Mouse (Mus musculus) adrenal gland, postnatal 14 days (tissue): ENCODE measurements around the gene Gm44596. TPM values are rescaled to one million over a fixed set of nuclear protein-coding genes. Genes with fewer than 3 reads are reported as not detected.
A peak's percentile ranks its signal among the peaks of the same experiment; 100 is the strongest.

Experiments
- DNase-seq: peaks from one replicate; pipeline ENCODE4 v3.0.0; 2021; ENCODE audit warnings: mixed read lengths
- long read RNA-seq, 2 experiments: library from polyadenylated mRNA; stranded (forward); transcript quantifications; one replicate each; pipeline ENCODE4 v2.0.0; 2021
- total RNA-seq: library from RNA; stranded (reverse); gene quantifications from 2 replicates; pipeline ENCODE4 v1.2.3, GENCODE M21; 2021

Gene Gm44596
- total RNA-seq, result not detected in 2 replicates
- long read RNA-seq, experiment 1, partial matches to known transcripts, result 0 of 3 reads
- long read RNA-seq, experiment 1, other reads (novel, unspliced or antisense), result 3 of 3 reads
- long read RNA-seq, experiment 2, result 0 reads

DNA sequence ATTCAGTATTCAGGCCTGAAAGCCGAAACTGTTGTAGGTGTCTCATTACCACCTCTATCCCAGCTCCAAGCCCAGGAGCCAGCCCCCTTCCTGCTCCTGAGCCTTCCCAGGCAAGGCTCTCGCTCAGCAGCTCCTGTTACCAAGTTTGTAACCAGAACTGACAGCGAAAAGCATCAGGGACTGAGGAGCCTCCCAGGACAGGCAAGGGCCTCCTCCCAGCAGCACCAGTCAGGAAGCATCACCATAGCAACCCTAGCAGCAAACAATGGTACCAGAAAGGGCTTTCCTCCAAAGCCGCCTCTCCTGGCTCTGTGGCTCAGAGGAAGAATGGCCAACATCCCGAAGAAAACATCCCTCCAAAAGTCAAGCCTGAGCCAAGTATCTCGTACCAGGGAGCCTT lies at the start of gene Gm44596, which contains the start of gene Tex52:
Gene Gm44596 (plus strand): TSS at position 312 of the 400 bp plus-strand sequence.
Gene Tex52 (plus strand): TSS at position 265 of the 400 bp plus-strand sequence.
- no peak for DNase-seq

DNA sequence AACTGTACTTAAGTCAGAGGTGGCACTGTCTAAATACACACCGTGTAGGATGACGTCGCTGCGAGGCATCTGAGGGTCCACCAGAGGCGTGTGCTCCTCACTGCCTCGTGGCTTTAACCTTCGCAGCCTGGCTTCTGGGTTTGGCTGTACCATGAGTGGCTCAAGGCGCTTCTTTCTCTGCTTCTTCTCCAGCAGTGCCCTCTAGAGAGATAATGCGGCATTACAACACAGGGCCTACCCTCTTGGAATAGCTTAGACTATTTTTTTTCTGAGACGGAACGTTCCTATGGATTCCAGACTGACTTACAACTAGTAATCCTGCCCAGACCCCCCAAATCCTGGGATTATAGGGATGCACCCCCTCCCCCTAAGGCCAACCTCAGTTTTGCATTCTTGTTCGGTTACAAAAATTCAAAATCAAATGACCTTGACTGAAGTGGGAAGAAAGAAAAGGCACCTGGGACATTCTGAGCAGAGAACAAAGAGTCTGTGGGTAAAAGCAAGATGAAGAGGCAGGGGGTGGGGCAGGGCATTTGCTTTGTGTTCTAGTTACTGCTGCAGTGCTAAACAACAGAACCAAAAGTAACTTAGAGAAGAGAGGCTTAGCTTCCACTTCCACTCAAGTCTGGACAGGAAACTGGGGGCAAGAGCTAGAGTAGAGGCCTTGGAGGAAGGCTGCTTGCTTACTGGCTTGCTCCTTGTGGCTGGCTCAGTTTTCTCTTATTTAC lies 40.7 kb upstream of the Gm44596 start:
- DNase-seq, result peak; percentile 82

DNA sequence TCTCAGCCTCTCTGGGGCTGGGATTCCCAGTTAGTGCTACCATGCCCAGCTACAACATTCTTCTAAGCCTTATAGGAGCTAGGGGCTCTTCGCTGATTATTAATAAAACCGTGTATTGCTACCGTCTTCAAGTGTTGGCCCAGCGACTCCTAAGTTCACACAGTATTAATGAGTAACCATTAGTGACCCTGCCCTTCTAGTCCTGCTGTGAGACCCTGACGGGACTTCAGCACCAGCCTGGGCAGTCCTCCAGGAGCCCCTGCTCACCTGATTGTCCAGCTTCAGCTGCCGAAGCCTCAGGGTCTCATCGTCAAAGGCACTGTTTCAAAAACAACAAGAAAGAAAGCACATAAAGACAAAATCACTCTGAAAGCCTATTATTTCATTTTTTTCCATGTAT lies 37.8 kb upstream of the Gm44596 start:
- no peak for DNase-seq

DNA sequence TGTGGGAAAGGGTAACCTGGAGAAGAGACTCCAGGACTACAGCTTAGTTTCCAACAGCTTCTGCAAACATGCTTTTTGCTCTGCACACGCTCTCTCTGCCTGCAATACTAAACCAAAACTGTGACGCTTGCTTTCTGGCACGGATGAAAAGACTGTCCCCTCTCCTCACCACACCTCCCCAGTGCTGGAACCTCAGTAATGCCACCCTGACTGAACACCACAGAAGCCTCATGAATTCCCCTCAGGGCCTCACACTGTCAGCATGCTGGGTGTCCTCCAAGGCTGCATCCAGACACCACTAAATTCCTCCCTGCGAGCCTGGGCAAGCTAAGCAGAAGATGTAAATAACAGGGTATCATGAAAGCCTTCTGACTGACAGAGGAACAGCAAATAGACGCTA lies 36.4 kb upstream of the Gm44596 start:
- no peak for DNase-seq

DNA sequence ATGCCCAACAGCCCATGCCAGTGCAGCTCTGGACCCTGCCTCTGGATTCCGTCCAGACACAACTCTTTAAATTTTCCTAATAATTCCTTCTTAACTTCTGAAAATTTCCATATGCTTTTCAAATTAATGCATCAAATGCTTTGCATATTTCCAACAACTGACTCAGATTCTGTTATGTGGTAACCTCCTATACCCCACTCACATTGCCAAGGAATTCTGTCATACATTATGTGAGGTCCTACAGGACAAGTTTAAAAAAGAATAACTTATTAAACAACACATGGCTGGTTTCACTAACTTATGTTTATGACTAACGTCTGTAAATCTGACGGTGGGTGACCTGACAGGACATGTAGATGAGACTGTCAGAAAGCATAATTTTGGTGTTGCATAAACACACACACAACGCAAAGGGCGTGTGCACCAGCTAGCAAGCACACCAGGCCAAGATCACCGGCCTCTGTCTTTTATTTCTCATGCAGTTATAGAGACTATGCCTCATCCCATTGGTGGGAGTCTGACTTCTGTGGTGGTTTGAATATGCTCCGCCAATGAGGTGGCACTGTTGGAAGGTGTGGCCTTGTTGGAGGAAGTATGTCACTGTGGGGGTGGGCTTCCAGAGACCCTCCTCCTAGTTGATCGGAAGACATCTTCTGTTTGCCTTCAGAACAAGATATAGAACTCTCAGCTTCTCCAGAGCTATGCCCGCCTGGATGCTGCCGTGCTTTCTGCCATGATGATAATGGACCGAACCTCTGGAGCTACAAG lies 33.2 kb upstream of the Gm44596 start:
- DNase-seq, result no peak

DNA sequence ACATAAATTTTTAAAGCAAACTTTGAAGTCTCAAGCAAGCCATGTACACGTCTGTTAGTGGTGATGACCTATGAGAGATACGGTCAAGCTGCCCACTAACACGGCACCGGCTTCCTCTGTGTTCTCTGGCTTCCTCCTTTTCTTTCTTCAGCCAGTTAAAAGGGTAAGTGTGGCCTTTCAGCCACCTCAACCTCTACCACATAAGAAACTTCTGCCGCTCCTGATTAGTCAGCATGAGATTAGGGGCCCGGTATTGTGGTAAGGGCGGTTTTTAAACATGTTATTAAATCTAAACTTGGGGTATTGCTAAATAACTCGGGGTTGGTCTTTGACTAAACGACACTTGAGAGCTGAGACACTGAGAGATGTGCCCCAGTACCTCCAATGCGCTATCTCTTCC lies 29.7 kb upstream of the Gm44596 start:
- no peak for DNase-seq

DNA sequence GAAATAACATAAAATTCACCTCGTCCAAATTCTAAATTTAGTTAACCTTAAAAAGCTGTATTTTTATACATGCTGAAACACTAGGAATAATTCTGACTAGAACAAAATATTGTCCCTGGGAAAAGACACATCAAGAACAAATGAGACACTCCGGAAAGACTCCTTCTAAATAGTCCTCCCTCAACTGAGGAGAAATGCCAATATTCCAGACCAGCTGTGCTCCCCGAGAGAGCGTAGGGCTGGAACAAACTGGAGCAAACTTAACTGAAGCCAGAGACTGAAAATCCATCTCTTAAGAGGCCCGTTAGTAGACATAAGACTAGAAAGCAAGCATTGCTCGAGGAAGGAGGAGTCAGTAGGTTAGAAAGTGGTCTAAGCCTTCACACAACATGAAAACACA lies 28.5 kb upstream of the Gm44596 start:
- no peak for DNase-seq

DNA sequence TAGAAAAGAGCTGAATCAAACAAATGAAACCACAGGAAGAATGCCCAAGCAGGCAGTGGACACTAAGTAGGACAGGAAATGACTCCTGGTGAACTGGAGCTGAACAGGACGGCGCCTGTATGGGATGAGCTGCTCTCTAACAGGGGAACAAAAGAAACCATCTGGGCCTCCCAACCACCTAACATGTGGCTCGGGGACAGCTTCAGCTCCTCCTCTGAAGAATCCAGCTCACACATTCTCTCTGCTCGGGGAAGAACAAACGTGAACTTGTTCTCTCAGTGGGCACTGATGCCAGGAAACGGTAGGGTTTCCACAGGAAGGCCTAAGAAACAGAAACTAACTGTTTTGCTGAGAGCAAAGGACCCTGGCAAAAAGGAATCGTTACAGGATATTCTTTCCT lies 25.6 kb upstream of the Gm44596 start:
- DNase-seq, result no peak

DNA sequence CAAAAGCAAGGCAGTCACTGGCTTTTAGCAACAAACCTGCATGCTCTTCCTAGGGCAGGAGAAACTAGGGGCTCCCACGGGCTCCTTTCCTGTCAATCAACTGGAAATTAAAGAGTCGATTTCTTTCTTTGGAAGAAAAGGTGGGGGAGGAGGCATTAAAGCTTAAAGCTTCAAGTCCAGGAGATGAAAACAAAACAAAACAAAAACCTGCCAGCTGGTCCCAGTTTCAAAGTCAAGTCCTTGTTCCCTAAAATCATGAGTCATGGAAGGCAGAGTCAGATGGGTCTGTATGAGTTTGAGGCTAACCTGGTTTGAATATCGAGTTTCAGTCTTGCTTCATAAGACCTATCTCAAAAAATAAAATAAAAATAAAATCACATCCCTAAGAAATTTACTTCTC lies 21.2 kb upstream of the Gm44596 start:
- DNase-seq, result no peak

DNA sequence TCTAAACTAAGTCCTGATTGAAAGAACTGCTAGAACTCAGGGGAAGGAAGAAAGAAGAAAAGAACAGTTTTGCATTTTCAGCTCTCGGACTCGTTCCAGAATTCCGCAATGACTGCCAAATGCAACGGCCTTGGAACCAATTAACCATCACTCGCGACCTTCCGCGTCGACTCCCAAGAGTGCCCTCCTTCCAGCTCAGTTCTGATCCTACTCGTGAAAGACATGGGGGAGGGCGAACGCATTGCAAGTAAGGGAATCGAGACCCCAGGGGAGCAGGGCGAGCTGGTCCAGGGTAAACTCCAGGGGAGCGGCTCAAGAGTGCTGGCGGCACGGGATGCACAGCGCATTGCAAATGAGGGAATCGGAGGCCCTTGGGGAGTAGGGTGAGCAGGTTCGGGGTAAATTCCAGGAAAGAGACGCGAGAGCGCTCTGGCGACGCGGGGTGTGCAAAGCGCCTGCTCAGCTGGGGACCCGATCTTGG lies 20.1 kb upstream of the Gm44596 start:
- DNase-seq, result peak; percentile 79

DNA sequence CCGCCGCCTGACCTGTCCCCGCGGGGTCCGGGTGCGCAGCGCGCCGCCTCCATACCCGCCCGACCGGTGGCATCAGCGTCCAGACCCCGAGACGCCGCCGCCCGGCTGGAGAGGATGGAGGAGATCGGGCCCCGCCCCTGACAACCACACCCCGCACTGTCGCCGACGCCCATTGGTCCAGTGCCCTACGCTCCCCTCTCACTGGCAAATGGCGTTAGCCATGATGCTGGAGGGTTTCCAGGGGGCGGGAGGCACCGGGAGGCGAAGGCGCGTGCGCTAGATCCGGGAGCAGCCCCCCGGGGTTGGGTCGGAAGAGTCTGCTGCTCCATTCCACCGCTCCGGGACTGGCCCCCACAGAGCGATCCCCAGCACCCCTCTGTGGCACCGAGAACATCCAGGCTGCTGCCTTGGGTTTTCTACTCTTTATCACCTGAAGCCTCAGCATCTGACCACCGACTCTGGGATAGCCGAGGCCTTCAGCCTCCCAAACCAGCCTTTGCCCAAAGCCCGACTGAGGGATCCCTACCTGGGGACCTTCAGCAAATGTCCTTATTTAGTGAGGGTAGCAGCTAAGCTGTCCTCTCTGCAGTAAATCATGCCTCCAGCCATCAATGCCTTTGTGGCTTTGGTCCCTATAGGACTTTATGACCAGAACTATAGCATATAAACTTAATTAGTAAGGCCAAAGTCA lies 19.4 kb upstream of the Gm44596 start, which contains the start of gene Tulp3:
Gene Tulp3 (minus strand): TSS at position 126 of the 691 bp plus-strand sequence.
- peak; percentile 99 for DNase-seq

DNA sequence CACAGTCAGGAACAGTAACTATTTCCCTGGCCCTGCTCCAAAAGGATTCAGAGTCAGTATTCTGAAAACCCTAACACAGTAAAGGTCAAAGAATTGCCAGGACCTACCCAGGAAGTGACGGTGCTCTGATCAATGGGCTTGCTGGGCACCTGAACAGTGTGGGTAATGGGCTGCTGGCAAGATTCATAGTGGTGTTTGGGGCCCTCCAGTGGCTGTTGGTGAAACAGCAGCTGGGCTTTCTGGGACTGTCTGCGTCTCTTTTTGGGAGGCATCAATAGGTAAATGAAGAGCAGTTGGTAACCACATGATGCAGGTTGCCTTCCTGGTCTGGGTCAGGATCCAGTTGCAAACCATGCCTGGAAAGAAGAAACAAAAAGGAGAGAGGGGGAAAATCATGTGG lies 16.3 kb upstream of the Gm44596 start:
- DNase-seq, result peak; percentile 77

DNA sequence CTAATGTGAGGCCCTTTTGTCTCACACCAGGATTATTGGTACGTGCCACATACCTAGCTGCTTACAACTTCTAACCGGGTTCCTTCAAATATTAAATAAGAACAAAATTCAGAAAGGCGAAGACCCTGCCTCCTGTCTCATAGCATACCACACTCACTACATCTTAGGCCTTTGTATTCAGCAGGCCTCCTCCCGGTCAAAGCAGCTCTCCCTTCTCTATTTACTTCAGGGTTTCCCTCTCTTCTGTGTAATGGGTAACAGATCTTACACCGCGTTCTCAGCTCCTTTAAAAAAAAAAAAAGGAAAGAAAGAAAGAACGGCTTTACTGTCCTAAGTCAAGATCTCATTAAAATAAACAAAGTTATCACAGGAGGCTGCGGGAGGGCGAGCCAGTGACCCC lies 13.4 kb upstream of the Gm44596 start:
- no peak for DNase-seq

DNA sequence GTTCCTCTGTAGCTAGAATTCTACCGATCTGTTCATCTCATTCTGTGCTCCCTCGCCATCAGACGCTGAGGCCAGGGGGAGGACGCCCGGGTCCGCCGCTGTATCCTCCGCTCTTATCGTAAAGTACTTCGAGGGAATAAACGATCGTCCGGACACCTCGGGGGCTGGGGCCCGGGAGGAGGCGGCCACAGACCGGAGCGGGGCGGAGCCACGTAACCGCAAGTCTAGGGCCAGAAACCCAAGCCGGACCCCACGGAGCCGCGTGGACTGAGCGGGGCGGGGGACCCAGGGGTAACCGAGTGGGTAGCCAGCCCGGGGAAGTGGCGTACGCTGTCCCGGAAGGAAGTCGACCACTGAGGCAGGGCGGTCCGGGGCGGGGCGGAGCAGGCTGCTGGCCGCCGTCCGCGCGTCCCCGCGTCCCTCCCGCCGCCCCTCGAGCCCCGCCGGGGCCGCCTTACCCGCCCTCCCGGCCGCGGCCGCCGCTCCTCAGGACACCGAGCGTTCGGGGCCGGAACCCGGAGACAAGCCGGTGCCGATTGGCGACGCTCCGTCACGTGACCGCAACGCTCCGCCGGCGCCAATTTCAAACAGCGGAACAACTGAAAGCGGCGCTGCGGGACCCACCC lies 12.8 kb upstream of the Gm44596 start, which contains the start of the genes Rhno1 and Foxm1:
Gene Rhno1 (minus strand): TSS at position 531 of the 626 bp plus-strand sequence.
Gene Foxm1 (plus strand): TSS at position 587 of the 626 bp plus-strand sequence.
- DNase-seq, result peak; percentile 91

DNA sequence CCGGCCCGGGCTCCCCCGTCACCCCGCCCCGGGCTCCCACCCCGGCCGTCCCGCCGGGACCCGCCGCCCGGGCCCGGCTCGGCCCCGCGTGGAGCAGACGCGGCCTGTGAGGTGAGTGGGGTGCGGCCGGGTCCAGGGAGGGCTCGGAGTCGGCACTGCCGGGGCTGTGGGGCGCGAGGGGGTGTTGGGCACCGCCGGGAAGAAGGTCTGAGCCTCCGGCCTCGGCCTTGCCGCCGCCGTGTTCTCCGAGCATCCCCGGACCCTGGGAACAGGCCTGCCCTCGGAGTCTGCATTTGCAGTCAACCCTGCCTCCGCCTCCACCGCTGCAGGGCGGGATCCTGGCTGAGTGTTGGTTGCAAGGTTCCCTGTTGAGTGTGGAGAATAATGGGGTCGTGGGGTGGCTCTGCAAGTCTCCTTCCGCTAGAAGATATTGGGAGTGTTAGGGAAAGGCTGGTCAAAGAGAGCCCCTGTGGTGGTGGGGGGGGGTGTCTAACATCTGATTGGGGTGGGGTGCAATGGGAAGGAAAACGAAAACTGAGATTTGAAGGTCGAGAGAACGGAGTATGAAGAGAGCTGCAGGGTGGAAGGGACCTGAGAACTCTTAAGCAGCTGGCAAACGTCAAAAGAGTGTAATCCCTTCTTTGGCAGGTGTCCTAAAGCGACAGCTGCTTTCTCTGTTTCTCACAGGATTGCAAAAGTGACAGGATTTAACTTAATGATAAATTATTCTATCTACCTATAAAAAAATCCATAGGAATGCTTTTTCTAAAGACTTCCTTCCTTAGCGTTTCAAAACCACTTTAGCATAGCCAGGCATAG lies 12.1 kb upstream of the Gm44596 start:
- peak; percentile 46 for DNase-seq

DNA sequence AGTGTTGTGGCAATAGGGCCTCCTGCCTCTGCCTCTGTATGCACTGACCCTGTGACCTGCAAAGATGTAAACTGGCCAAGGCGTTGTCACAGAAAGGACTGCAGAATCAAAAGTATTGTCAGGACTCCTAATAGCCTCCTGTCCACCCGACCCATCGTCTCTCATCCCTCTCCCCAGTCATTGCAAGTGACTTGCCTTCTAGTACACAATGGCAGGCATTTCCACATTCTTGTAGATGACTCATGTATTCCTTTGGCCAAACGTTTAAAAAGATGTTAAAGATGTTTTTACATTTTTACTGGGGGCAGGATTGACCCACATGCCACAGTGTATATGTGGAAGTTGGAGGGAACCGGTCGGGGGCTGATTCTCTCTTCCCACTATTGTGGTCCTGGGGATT lies 10.6 kb upstream of the Gm44596 start:
- DNase-seq, result no peak

DNA sequence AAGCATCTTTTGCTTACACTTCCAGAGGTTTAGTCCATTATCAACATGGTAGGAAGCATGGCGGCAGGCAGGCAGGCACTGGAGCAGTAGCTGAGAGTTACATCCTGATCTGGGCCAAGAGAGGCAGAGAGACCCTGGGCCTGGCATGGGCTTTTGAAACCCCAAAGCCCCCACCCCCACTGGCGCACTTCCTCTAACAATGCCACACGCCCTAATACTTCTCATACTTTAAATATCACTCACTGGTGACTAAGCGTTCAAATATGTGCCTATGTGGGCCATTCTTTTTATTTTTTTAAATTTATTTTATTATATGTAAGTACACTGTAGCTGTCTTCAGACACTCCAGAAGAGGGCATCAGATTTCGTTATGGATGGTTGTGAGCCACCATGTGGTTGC lies 8.8 kb upstream of the Gm44596 start:
- DNase-seq, result no peak

DNA sequence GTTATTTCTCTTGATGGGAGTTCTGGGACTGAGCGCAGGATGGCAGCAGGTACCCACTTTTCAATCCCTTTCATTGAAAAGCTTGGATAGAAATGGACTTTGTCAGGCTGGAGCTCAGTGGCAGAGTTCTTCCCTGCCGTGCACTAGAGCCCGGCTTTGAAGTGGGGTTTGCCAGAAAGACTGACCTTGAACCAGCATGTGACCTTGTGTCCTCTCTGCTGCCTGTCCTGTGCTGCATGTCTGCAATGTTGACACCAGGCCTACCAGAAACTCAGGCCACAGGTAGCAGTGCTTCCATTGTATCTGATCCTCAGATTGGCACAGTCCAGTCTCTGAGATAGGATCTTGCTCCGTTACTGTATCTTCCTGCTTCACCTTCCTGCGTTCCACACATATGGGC lies 5.3 kb upstream of the Gm44596 start:
- DNase-seq, result no peak

DNA sequence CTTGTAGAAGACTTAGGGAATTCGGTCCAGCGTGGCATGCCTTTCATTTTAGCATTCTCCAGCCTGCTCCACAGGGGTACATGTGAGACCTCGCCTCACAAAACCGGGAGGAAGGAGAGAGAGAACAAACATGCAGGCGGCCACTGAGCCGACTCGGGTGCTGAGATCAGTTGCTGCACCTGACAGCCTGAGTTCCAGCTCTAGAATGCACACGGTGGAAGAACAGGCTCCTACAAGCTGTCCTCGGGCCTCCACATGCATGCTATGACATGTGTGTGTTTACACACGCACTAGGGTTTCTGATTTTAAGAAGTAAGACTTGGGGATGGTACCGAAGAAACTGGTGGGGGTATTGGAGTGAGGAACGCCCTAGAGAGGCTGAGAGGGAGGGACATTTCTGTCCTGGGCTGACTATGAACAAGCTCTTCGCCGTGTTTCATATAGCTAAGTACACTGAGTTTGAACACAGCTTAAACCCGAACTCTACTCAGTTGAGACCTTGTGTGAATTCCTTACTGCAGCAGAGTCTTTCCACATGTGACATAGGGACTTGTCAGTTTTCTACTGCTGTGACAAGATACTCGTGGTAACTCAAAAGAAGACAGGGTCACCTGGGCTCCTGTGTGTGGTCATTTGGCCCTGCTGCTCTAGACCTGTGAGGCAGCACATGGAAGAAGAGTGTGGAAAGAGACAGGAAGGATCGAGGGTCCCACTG lies 1.2 kb downstream of the Gm44596 start:
- no peak for DNase-seq

DNA sequence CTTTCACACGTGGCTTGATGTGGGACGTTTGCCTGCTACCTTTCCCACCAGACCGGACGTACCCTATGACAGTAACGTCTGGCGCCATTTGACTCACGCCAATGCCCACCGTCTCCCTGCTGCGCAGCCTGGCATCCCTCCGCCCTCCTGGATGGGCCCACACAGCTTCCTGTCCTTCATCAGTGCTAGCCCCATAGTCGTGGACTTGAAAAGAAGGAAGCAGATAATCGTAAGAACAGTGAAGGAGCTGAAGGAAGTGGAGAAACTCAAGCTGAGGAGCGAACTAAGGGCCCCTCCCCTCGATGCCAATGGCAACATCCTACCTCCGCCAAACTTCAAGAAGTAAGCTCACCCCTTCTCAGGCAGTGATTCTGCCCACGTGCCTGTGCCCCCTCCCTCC lies 4.3 kb downstream of the Gm44596 start:
- DNase-seq, result no peak
